Mouse (Mus musculus): ENCODE results near the gene Gm20532.

DNA sequence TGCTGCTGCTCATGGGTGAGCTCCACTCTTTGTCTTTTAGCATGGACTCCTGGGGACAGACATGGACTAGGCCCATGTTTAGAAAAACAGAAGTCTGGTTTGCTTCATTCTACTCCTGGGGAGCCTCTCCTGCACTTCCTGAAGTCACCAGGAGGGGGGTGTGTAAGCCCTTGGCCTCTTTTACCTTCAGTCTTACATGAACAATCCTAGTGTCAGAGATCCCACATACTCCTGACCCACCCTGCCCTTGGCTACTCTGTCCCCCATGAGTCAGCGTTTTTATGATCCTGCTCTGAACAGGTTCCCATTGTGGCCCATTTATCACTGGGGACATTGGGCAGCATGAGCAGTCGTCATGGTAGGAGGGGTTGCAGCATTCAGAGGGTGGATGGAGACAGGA, 57.5 kb downstream of the Gm20532 start:
- no peak for TF ChIP-seq USF1 (IDR thresholded peaks at IDR 0.05; ENCODE audit: low read depth)
- no peak for TF ChIP-seq POLR2A (IDR thresholded peaks at IDR 0.05; ENCODE audit: insufficient read length, low read depth)

All from myocyte (in vitro differentiated cells).